Mouse (Mus musculus) gastrocnemius, postnatal 14 days (tissue): ENCODE results near the gene Pnmal2. TPM values are rescaled to one million over a fixed set of nuclear protein-coding genes. Genes with fewer than 3 reads are reported as not detected.

Experiments used
- DNase-seq: peaks from one replicate; pipeline ENCODE4 v3.0.0; 2021; ENCODE audit warnings: mixed read lengths
- intact Hi-C: fragments of 180-260 bp; cut with DNase I; formaldehyde crosslinking; loops from one replicate; pipeline ENCODE4 v1.15.1; 2025; ENCODE audit warnings: low total_unique reads
- long read RNA-seq, 2 experiments: library from polyadenylated mRNA; stranded (forward); transcript quantifications; one replicate each; pipeline ENCODE4 v2.0.0; 2021
- total RNA-seq, 2 experiments: library from RNA; stranded (reverse); gene quantifications; 2 replicates each; pipeline ENCODE4 v1.2.3; 2021

Pnmal2 gene
- total RNA-seq, result 10 to 100 TPM in 1 of 2 experiments, 1 to 10 TPM in 1; 9.2 to 11.8 TPM
- long read RNA-seq, experiment 1, full-length matches to known transcripts, result 7 of 8 reads
- long read RNA-seq, experiment 1, partial matches to known transcripts, result 0 of 8 reads
- long read RNA-seq, experiment 1, other reads (novel, unspliced or antisense), result 1 of 8 reads
- long read RNA-seq, experiment 2, full-length matches to known transcripts, result 14 of 14 reads
- long read RNA-seq, experiment 2, partial matches to known transcripts, result 0 of 14 reads
- long read RNA-seq, experiment 2, other reads (novel, unspliced or antisense), result 0 of 14 reads

- DNase-seq, result peak; percentile 86
- intact Hi-C loops, result no loop called here
These were observed at the start of gene Pnmal2 for GRCm38 (mm10) chr7:16944061-16944807. TSS of gene Pnmal2 (plus strand) at chr7:16944682.

DNA sequence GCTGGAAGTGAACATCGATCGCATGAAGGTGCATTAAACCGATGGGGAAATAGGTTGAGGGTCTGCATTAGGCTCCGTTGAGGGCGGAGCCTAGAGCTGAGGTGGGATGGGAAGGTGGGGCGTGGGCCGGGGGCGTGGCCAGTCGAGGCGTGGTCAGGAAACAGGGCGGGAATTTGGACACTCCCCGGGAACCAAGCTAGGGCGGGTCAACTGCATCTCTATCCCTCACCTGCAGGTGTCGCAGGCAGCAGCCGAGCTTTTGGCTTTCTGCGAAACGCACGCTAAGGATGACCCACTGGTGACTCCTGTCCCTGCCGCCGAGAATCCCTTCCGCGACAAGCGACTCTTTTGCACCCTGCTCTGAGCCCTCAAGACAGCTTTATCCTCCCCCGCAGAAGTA lies 49.5 kb upstream of the Pnmal2 start:
- DNase-seq, result peak; percentile 84
- intact Hi-C loops, result loop anchor here (2.0 kb wide), 1 partner anchor 20 kb away; no protein-coding TSS in a partner anchor

GRCm38 (mm10) chr7:16895511-16895910 lies 49.0 kb upstream of the Pnmal2 start:
- intact Hi-C loops, result loop anchor here (2.0 kb wide), 1 partner anchor 19 kb away; no protein-coding TSS in a partner anchor
- no peak for DNase-seq

DNA sequence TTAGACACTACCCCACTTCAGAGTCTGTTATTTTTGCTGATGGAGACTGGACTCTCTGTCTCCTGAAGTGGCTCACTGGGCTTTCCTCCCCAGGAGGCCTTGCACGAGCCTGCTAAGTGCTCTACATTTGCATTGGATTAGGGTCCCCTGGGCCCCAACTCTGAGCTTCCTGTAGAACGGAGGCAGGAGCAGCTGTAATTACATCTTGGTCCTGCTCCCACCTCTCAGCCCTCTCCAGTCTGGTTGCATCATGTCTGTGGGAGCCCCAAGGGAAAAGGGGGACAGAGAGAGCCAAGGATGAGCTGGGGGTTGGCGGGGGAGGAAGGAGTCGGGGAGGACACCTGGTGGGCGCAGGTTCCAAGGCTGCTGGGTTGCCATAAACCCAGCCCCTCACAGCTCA lies 44.0 kb upstream of the Pnmal2 start:
- DNase-seq, result no peak
- intact Hi-C loops, result no loop called here

DNA sequence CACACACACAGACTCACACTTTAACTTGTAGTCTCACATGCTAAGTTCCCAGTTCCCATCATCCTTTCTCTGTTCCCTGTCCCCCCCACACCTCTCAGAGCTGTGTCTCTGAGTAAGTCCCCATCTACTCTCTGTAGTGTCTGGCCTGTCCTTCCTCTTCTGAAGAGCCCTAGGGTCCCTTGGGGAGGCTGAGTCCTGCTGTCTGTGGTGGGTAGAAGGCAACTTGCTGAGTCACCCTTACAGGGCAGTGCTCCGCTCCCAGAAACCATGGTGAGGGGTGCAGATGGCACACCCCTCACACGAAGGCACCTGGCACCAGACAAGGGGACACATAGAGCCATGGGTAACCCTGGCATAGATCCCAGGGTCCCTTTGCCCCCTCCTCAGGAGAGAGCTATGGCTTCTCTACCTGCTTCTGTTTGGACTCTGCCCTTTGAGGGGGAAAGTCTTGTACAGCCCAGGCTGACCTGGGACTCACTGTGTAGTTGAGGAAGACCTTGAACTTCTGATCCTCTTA lies 41.0 kb upstream of the Pnmal2 start:
- intact Hi-C loops, result no loop called here
- no peak for DNase-seq

GRCm38 (mm10) chr7:16904120-16904675 lies 40.3 kb upstream of the Pnmal2 start:
- no peak for DNase-seq
- intact Hi-C loops, result no loop called here

GRCm38 (mm10) chr7:16905491-16906021 lies 38.9 kb upstream of the Pnmal2 start:
- intact Hi-C loops, result loop anchor here (5.0 kb wide), 1 partner anchor 78 kb away; no protein-coding TSS in a partner anchor
- DNase-seq, result peak; percentile 55

GRCm38 (mm10) chr7:16906281-16906680 lies 38.2 kb upstream of the Pnmal2 start, which contains the start of gene Ptgir:
TSS of gene Ptgir (plus strand) at chr7:16906490.
- DNase-seq, result peak; percentile 83
- intact Hi-C loops, result loop anchor here (5.0 kb wide), 1 partner anchor 79 kb away; no protein-coding TSS in a partner anchor

GRCm38 (mm10) chr7:16906889-16907559 lies 37.5 kb upstream of the Pnmal2 start:
- no peak for DNase-seq
- intact Hi-C loops, result loop anchor here (5.0 kb wide), 1 partner anchor 80 kb away; no protein-coding TSS in a partner anchor

DNA sequence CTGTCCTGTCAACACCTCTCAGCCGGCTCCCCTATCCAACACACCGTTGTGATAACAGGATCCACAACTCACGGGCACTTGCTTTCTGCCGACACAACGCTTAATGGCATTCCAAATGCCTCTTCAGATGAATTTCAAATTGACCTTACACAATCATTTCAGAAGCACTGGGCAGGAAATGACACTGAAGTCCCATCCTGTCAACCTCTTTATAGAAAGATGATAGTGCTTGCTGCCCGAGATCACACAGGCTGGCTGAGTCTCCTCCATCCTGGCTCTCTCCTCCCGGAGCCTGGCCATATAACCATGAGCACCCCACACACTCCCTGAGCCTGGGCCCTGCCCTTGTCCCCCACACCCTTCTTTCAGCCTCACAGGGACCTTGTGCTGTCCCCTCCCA lies 36.6 kb upstream of the Pnmal2 start:
- intact Hi-C loops, result loop anchor here (5.0 kb wide), 1 partner anchor 81 kb away; no protein-coding TSS in a partner anchor
- no peak for DNase-seq

DNA sequence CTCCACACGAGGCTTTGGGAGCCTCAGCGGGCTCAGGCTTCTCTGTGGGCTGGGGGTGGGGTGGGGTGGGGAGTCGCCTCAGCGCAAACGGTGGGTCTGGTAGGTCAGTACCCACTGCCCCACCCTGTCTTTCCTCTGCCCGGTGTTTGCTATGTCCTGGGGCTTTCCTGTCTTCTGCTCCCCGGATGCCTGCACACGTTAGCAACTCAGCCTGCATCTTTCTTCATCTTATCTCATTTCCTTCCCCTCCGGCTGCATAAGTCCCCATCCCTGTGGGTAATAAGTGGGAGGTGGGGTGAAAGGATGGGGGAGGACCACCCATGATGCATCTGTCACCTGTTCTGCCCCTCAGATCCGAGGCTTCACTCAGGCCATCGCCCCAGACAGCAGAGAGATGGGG lies 36.1 kb upstream of the Pnmal2 start:
- intact Hi-C loops, result loop anchor here (5.0 kb wide), 1 partner anchor 81 kb away; no protein-coding TSS in a partner anchor
- DNase-seq, result no peak

GRCm38 (mm10) chr7:16908859-16909258 lies 35.6 kb upstream of the Pnmal2 start:
- intact Hi-C loops, result loop anchor here (5.0 kb wide), 1 partner anchor 82 kb away; no protein-coding TSS in a partner anchor
- no peak for DNase-seq

- DNase-seq, result no peak
- intact Hi-C loops, result loop anchor here (5.0 kb wide), 1 partner anchor 83 kb away; no protein-coding TSS in a partner anchor
These were observed 34.6 kb upstream of the Pnmal2 start for GRCm38 (mm10) chr7:16909909-16910308.

DNA sequence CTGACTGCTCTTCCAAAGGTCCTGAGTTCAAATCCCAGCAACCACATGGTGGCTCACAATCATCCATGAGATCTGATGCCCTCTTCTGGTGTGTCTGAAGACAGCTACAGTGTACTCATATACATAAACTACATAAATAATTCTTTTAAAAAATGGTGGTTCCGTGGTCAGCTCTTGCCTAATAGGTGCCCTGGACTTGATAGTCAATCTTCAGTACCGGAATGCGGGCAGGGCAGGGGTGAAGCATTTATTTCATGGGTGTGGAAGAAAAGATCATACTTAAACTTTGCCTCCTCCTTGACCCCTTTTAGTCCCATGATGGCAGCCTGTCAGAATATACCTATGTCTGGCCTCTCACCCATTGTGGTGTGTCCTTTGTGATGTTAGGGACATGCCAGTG lies 32.6 kb upstream of the Pnmal2 start:
- no peak for DNase-seq
- intact Hi-C loops, result no loop called here

DNA sequence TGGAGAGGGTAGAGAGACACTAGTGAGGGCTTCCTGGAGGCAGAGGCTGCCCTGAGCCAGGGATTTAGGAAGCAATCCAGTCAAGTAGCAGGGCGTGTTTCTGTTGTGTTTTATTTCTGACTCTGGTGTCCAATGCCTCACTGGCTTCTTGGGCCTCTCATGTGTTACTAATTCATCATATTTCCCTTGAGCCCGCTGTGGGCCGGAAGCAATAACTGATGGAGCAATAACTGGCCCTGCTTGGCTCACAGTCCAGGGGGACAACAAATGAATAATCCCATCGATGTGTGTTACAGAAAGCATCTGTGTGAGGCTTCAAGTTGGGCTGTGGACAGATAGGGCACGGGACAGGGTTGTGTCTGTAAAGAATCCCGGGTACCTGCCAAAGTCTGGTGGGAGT lies 32.1 kb upstream of the Pnmal2 start:
- peak; percentile 60 for DNase-seq
- intact Hi-C loops, result no loop called here

- DNase-seq, result peak; percentile 68
- intact Hi-C loops, result loop anchor here (2.0 kb wide), 1 partner anchor 19 kb away; no protein-coding TSS in a partner anchor
These were observed 30.6 kb upstream of the Pnmal2 start for GRCm38 (mm10) chr7:16913806-16914452.

- no peak for DNase-seq
- intact Hi-C loops, result loop anchor here (2.0 kb wide), 1 partner anchor 20 kb away; no protein-coding TSS in a partner anchor
These were observed 29.8 kb upstream of the Pnmal2 start for GRCm38 (mm10) chr7:16914453-16915343.
